Mouse (Mus musculus) erythroblast, embryonic 14.5 days (primary cell): ENCODE measurements at regions not wholly inside any gene's neighbourhood (a gene's known extent, or its start where the extent isn't known, plus 50 kb on each side); places are given as distances from the start of the nearest gene placed in this dataset.

Source experiments
- GATA1 ChIP-seq: IDR thresholded peaks from 2 replicates; pipeline ENCODE4 v1.6.1; 2012; ENCODE audit warnings: low read length, inconsistent platforms, mixed read lengths
- TAL1 ChIP-seq: IDR thresholded peaks from 3 replicates; pipeline ENCODE4 v1.6.1; 2012; ENCODE audit warnings: low read length, inconsistent platforms, mixed read lengths

GRCm38 (mm10) chr3:144079960-144080359 is 125.1 kb downstream of the Lmo4 start:
- TF ChIP-seq TAL1 (no peak), GATA1 (no peak)
